Mouse (Mus musculus) heart, postnatal 10 days (tissue): ENCODE results near the gene Dck. TPM values are rescaled to one million over a fixed set of nuclear protein-coding genes. Genes with fewer than 3 reads are reported as not detected.
A peak's percentile ranks its signal among the peaks of the same experiment; 100 is the strongest.

Experiments used
- DNase-seq, 2 experiments: peaks; one replicate each; pipeline ENCODE4 v3.0.0; 2021
- intact Hi-C: fragments of 180-260 bp; cut with DNase I; formaldehyde crosslinking; loops from one replicate; pipeline ENCODE4 v1.15.1; 2025
- total RNA-seq, 2 experiments: library from RNA; stranded (reverse); gene quantifications; 2 replicates each; pipeline ENCODE4 v1.2.3; 2021

Dck gene
- total RNA-seq, 2 experiments from 2014 or later = 7.6 to 7.8 TPM

DNA sequence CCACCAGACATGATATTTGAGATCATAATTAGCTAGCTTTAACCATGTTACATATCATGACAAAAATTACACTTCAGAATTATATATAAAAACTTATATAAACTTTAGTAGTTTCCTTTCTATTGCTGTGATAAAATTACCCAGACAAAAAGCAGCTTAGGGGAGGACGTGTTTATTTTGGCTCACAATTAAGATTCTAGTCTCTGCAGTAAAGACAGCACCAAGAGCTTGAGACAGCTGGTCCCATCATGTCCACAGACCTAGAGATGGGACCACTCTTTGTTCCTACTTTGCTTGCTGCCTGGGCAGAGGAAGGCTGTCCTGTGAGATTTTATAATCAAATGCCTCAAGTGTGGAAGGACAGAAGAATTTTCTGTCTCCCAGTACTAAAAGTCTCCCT is 20.3 kb downstream of the Dck start:
- DNase-seq = no peak
- intact Hi-C loops = no loop called here

DNA sequence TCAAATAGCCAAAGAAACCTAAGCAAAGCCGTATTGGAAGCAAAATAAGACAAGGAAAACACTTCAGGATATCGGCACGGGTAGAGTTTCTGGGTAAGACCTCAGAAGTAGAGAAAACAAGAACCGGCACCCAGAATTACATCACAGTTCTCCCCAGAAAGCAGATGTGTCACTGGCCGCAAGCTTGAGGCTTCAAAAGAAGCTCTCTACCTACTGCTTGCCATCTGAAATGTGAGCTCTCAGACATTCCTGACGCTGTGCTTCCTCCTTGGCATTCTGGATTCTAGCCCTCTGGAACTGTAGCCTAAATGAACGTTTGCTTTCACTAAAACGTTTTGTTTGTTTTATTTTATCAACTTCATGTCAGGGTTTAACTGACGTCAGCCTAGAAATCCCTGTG is 25.9 kb downstream of the Dck start:
- intact Hi-C loops = loop anchor here (2.0 to 5.0 kb wide), 4 partner anchors 92 to 892 kb away; no protein-coding TSS in a partner anchor
- DNase-seq = no peak

DNA sequence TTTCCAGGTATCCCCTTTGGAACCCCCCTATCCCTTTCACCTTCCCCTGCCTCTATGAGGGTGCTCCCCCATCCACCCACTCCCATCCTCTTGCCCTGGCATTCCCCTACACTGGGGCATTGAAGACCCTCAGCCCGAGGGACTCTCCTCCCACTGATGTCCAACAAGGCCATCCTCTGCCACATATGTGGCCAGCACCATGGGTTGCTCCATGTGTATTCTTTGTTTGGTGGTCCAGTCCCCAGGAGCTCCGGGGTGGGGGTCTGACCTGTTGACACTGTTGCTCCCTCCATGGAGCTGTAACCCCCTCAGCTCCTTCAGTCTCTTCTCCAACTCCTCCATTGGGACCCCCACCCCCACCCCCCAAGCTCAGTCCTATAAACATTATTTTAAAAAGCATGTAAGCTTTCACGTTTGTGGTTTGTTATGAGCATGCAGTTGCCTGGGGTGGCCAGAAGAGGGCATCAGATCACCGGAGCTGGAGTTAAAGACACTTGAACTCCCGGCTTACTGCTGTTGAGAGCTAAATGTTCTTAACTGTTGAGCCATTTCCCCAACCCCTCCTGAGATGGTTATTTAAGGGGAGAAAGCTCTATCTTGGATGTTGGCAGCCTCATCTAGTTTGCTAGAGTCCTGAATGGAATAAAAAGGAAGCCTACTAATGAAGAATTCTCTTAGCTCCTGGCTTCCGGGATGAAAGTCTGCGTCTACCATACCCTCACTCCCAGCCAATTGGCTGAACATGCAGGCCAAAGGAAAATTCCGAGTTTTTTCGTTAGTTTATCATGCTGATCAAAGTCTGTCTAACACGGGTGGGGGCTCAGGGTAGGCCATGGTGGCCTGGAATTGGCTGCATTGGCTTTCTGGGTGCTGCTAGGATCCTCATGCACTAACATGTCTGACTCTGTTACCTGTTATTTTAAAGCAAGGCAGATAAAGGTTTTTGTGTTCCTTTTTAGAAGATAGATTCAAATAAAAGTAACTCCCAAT is 26.8 kb downstream of the Dck start:
- DNase-seq = peak; percentile 45 to 64
- intact Hi-C loops = loop anchor here (2.0 to 5.0 kb wide), 4 partner anchors 91 to 891 kb away; no protein-coding TSS in a partner anchor

DNA sequence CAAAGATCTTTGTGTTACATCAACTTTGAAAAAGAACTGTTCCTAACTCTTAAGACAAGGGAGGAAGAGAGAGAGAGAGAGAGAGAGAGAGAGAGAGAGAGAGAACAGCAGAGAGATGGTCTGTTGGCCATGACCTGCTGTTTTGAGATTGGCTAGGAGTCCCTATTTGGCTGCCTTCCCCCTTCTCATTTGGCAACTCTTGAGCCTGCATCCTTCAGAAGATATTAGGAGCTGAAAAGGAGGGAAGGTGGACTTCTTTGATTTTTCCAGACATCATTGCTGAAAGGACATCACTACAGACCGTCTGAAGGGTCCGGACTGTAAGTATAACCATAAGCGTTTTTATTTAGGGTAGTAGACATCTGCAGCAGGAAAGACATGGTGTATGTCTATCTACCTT is 28.9 kb downstream of the Dck start:
- intact Hi-C loops = loop anchor here (5.0 kb wide), 2 partner anchors 89 to 889 kb away; no protein-coding TSS in a partner anchor
- no peak for DNase-seq

DNA sequence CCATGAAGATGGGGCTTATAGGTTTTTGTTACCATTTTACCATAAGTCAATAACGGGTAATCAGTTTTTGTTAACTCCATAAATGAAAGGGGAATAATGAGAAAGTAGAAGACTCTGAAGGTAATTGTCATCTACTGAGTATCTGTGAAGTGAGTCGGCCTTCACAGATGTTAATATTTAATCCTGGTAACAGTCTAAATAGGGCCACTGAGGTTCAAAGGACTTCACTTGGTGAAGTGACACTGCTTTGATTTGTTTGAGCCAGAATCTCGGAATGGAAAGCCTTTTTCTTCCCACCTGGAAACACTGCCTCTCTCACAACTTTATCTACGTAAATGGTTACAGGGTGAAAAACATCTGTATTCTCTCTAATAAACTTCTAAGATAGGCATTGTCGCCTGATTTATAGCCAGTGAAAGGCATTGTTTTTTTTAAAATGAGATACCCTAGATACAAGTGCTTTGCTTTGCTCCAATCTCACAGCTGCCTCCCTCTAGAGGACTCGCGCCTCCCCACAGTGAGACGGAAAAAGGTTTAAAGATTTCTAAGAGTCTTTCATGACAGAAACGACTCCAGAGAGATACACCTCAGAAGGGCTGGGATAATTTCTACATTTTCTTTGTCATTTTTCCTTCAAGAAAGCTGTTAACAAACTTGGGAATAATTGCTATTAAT is 31.3 kb downstream of the Dck start:
- no peak for DNase-seq
- intact Hi-C loops = no loop called here

DNA sequence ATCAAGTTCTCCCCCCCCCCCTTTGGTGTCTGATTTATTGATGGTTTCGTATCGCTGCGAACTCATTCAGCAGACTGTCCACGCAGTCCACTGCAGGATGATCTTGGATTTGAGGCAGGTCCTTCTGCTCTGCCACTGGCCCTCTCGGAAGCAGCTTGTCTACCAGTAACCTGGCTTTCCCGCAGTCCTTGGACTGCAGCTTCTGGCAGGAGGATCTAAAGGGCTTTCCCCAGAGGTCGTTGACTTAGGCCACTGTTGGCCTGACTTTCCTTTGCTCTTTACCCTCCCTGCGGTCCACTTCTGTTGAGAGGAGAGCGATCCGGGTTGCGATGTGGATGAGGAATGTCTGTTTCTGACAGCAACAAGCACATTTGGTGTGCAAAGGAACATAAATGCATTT is 31.8 kb downstream of the Dck start:
- DNase-seq = no peak
- intact Hi-C loops = no loop called here

DNA sequence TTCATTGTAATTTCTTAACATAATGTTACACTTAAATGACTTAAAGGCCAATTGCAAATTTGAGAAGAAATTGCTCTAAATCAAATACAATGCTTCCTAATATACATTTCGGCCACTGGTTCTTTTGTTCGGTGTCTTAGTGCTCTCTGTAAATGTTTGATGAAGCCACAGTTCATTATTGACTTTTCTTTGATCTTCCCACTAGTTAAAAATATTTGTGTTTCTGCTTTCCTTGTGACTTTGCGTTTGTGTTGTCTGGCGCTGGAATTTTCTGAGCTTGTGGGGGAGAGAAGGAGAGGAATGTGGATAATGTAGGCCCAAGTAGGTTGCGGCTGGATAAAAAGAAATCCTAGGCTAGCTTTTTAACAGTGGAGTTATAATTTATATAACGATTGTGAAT is 32.3 kb downstream of the Dck start:
- intact Hi-C loops = no loop called here
- DNase-seq = no peak

DNA sequence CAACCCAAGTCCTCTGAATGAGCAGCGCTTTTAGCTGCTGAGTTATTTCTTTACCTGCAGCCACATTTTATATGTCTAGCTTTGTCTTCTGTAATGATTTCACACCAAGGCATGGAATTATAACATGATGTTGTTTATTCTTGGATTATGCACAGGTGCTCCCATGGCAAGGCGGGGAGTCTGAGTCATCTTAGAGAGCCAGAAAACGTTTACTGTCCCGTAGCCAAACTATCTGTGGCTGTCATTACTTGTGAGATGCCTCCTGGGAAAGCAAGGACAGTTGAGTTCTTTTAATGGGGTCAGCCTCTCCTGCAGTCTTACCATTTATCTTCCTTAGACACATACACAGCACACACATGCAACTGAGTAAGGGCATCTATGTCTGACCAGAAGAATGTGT is 40.8 kb downstream of the Dck start:
- no peak for DNase-seq
- intact Hi-C loops = no loop called here

DNA sequence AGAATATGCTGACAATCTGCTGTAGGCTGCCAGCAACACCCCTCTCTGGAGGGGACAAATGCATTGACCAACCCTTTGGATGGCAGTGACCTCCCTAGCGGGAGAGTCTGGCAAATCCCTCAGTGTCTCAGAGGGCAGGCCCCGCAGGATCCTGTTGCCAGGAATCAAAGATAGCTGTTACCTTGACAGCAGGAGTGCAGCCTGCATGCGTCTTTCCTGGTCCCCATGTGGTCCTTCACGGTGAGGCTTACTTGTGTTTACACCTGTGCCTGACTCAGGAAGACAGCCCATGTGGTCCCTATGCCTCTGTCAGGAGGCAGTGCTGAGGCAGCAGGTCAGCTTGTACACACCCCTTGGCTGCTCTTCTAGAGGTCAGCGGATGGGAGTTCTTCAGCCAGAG is 41.5 kb downstream of the Dck start:
- intact Hi-C loops = no loop called here
- no peak for DNase-seq

DNA sequence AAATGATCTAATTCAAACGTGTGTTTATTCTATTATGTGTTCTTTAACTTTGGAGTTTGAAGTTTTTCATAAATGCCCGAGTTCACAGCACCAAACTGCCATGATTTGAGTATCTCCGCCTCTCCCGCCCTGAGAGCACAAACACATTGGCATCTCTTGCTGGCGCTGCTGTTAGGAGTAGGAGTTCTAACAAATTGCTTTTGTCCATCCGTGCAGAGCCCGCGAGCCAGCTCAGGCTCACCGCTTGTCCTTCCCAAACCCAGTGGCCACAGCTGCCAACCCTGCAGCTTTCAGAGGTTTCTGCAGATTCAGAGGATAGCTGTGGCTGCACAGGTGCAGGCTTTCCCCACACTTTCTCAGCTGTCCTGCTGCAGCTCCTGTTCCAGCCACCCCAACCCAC is 42.5 kb downstream of the Dck start:
- intact Hi-C loops = no loop called here
- no peak for DNase-seq

DNA sequence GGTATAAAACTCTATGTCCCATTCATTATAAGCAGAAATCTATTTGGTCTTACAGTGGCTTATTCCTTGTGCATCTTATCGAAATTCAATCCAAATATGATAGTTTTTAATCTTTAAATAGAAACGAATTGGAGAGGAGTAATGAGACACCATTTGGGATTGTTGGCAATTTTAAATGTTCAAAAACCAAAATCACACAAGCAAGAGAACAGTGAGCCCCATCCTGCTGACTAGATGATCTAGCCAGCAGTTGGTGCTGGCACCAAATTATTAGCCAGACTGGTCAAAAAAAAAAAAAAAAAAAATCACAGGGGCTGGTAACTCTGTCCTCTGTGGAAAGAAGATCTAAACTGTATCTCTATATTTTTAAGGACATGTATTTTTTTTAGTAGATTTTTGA is 48.4 kb downstream of the Dck start:
- intact Hi-C loops = no loop called here
- DNase-seq = no peak

DNA sequence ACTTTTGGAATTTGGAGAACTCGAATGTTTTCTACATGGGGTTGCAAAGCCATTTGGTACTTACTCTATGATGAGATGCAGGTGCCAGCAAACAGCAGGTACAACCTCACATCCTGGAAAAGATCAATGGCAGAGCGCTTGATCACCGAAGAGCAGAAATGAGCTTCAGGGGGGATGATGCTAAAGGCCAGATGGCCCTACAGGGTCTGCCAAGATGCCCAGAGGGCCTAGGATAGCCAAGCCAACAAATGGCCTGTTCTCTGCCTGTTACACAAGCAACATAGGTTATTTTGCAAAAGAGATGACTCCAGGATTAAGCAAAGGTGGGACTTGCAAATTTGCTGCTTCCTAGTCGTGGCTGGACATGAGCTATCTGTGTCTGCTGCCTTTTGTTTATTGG is 49.8 kb downstream of the Dck start:
- intact Hi-C loops = no loop called here

DNA sequence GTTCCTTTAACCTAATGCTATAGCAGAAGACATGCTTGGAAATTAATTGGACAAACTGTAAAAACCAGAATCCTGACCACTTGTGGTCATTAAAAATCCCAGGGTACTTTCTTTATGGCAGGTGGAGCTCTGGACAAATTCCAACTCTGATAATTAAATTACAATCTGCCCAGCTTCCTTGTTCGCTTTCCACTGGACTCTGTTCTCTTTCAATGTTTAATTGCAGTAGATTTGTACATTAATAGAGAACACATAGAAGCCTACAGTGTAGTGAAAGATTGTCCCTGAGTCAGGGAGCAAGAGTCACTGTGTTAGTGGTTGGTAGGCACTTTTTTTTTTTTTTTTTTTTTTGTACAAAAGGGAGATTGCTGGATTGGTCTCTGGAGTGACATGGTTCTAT is 56.7 kb downstream of the Dck start:
- DNase-seq = no peak
- intact Hi-C loops = no loop called here

More for the DNA sequence above, 49.8 kb downstream of the Dck start:
- no peak for DNase-seq

DNA sequence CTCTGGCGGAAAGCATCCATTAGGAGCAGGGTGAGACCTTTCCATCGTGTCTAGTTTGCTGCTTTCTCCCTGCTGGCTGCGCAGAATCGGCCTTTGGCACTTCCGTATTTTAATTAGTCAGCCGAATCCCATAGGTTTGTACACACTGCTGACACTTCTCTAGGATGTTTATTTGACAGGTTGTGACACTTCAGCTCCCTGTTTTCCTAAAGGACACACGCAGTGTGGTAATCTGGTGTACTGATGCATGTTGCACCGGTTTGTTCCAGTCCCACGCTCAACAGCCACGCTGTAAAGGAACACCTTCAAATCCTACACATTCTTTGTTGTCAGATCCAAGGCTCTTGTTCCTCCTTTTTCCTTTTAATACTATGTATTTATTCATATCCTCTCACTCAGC is 60.0 kb downstream of the Dck start:
- intact Hi-C loops = no loop called here
- DNase-seq = no peak

DNA sequence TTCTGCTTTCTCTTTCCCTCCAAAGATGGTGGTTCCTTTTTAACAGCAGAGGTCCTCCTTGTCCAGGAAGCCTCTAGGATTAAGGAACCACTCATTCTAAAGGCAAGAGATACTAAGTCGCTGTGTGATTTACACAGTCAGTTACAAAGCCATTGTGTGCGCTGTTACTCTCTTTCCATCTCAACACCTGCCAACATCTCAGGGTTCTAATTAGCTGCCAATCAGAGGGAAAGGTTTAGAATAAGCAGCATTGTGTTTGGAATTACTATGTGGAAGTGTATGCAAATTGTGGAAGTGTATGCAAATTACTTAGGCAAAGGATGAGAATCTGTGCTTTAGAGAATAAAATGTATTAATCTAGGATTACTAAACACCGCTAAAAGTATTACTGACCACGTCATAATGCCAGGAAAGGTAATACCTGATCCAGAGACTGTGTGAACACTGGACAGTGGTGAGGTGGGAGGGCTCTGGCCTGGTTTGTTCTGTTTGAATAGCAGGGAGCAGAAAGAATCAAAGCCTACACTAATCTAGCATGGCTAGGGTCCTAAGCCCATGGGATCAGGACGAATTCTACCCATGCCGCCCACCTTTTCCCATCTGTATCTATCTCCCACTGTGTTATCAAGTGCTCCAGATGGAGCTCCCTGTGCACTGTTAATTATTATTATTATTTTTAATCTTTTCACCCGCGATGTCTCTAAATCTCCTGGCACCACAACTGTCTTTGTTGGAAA is 65.2 kb downstream of the Dck start:
- intact Hi-C loops = no loop called here
- DNase-seq = no peak

DNA sequence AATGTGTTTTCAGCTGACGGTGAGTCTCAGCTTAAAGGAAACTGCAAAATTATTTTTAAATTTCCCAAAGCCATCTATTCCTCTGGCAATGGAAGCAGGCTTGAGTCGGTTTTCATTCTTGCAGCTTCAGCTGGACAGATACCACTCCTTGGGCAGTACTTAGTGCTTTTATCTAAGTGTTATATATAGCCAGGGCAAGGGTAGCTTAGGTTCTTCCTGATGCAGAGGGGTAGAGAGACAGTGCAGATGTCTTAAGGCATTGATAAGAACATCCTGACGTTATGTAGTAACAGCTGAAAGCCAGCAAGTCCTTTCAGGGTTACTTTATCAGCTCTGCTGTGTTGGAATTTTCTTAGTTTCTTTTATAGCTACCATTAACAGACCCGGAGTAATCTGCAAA is 66.1 kb downstream of the Dck start:
- DNase-seq = no peak
- intact Hi-C loops = no loop called here

DNA sequence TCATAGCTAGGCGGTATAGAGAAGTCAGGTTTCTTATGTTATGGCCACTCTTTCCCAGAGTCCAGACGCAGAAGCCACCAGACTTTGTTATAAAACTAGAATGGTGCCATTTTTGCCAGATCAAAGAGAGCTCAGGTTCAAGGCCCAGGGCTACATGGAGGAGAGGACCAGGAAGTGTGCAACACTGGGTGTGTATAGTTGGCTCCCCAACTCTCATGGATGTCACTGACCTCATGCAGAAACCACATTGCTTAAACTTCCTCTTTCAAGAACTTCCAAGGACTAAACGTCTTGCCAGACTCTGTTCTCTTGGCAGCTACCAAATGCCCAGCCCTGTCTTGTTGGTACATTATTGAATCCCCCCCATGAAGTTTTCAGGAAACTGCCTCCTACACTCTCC is 67.1 kb downstream of the Dck start:
- DNase-seq = no peak
- intact Hi-C loops = no loop called here
